Mouse (Mus musculus): ENCODE measurements around the gene Cxcl3.

Cxcl3 gene

GRCm38 (mm10) chr5:90785659-90786588, at the start of gene Cxcl3:
Cxcl3 (plus strand) TSS chr5:90786103.
- peak; percentile 64 to 65 for DNase-seq

- DNase-seq, result no peak
Measured at GRCm38 (mm10) chr5:90742029-90742428, 43.9 kb upstream of the Cxcl3 start.

GRCm38 (mm10) chr5:90753934-90754333, 32.0 kb upstream of the Cxcl3 start:
- no peak for DNase-seq

GRCm38 (mm10) chr5:90758020-90758605, 27.8 kb upstream of the Cxcl3 start:
- peak; percentile 10 to 30 for DNase-seq

- peak; percentile 43 to 47 for DNase-seq
Measured at GRCm38 (mm10) chr5:90759077-90760065, 26.5 kb upstream of the Cxcl3 start, which contains the start of gene Cxcl5. Cxcl5 (plus strand) TSS chr5:90759360.

- DNase-seq, result no peak
Measured at GRCm38 (mm10) chr5:90760303-90760702, 25.6 kb upstream of the Cxcl3 start.

GRCm38 (mm10) chr5:90760844-90761243, 25.1 kb upstream of the Cxcl3 start:
- no peak for DNase-seq

- no peak for DNase-seq
Measured at GRCm38 (mm10) chr5:90761834-90762233, 24.1 kb upstream of the Cxcl3 start.

- DNase-seq, result no peak
Measured at GRCm38 (mm10) chr5:90763912-90764665, 21.8 kb upstream of the Cxcl3 start.

GRCm38 (mm10) chr5:90765821-90766606, 19.9 kb upstream of the Cxcl3 start:
- no peak for DNase-seq

GRCm38 (mm10) chr5:90768218-90768617, 17.7 kb upstream of the Cxcl3 start, which contains the start of gene Ppbp:
Ppbp (plus strand) TSS chr5:90768518.
- DNase-seq, result no peak

- DNase-seq, result no peak
Measured at GRCm38 (mm10) chr5:90771369-90771768, 14.5 kb upstream of the Cxcl3 start.

- peak; percentile 33 to 50 for DNase-seq
Measured at GRCm38 (mm10) chr5:90771880-90772653, 13.8 kb upstream of the Cxcl3 start, which contains the start of gene Pf4. Pf4 (plus strand) TSS chr5:90772435.

GRCm38 (mm10) chr5:90775562-90775961, 10.3 kb upstream of the Cxcl3 start:
- no peak for DNase-seq

- no peak for DNase-seq
Measured at GRCm38 (mm10) chr5:90777621-90778020, 8.3 kb upstream of the Cxcl3 start.

- no peak for DNase-seq
Measured at GRCm38 (mm10) chr5:90778856-90779255, 7.0 kb upstream of the Cxcl3 start.

- no peak for DNase-seq
Measured at GRCm38 (mm10) chr5:90783697-90784096, 2.2 kb upstream of the Cxcl3 start.

GRCm38 (mm10) chr5:90788114-90788513, 2.2 kb downstream of the Cxcl3 start:
- no peak for DNase-seq

GRCm38 (mm10) chr5:90789306-90790073, 3.6 kb downstream of the Cxcl3 start:
- peak; percentile 5 to 16 for DNase-seq
